Mouse (Mus musculus): Measurements from ENCODE around the gene Lrrc43.

DNA sequence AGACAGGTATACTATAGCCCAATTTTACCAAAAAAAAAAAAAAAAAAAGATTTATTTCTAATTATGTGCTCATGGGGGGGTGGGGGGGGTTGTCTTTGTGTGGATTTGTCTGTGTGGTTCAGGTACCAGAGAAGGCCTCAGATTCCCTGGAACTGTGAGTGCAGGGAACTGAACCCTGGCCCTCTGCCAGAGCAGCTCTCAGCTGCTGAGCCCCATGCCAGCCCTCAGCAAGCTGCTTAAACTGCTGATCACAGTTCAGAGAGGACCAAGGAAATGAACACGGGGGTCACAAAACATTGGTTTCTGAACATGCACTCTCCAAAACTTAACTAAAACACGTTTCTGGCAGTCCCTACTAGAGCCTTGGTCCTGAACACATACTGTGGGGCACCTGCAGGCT lies 67.3 kb downstream of the Lrrc43 start:
- TF ChIP-seq CTCF (IDR thresholded peaks at IDR 0.05; ENCODE audit: extremely low read depth, insufficient read depth, insufficient read length, insufficient replicate concordance) (no peak), POLR2A (IDR thresholded peaks at IDR 0.05; ENCODE audit: low read depth, low read length) (no peak)
